17 mouse cellular contexts compared by ENCODE assay signal in the genomic region with DNA sequence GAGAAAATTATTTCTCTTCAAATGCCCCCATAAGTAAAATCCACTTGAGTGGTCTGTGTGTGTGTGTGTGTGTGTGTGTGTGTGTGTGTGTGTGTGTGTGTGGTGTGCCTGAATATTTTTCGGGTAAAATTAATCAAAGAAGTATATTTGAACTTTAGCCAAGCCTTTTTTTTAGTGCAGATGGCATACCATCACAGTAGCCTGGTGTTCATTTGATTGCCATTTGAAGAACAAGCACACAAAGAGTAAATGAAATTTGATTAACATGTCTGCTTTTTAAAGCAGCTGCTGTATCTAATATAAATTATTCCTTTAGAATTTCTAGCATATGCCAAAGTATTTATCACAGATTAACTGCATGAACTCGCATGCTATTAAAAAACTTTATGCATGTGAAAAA.
"Had no signal": no experiment of that assay in that cellular context is flagged by ENCODE, and none has a peak within 500 bp of the region (broad histone marks: within the 10 kb centered on the region; RNA-seq: fewer than 3 reads in every experiment).

No protein-coding gene starts in this region.

- H3K27me3 ChIP-seq: lung, embryonic 15.5 days; megakaryocyte, embryonic 14.5 days; midbrain, embryonic 13.5 days; midbrain, embryonic 15.5 days; neural tube, embryonic 12.5 days; stomach, embryonic 15.5 days had no signal

- H3K9ac ChIP-seq: liver, postnatal 0 days; lung, embryonic 15.5 days; midbrain, embryonic 13.5 days; midbrain, embryonic 15.5 days; neural tube, embryonic 12.5 days; stomach, embryonic 15.5 days had no signal

- H3K27ac ChIP-seq: lung, embryonic 15.5 days; macrophage; midbrain, embryonic 13.5 days; midbrain, embryonic 15.5 days; neural tube, embryonic 12.5 days; stomach, embryonic 15.5 days; stomach, postnatal 0 days had no signal

- H3K4me1 ChIP-seq: lung, embryonic 15.5 days; megakaryocyte, embryonic 14.5 days; midbrain, embryonic 13.5 days; midbrain, embryonic 15.5 days; neural tube, embryonic 12.5 days; stomach, embryonic 15.5 days had no signal

- H3K4me2 ChIP-seq: lung, embryonic 15.5 days; midbrain, embryonic 11.5 days; midbrain, embryonic 13.5 days; midbrain, embryonic 15.5 days; neural tube, embryonic 12.5 days; stomach, embryonic 15.5 days had no signal

- H3K36me3 ChIP-seq: lung, embryonic 15.5 days; midbrain, embryonic 13.5 days; midbrain, embryonic 15.5 days; neural tube, embryonic 12.5 days; stomach, embryonic 15.5 days had no signal

- H3K4me3 ChIP-seq: lung, embryonic 15.5 days; megakaryocyte, embryonic 14.5 days; midbrain, embryonic 13.5 days; midbrain, embryonic 15.5 days; neural tube, embryonic 12.5 days; stomach, embryonic 15.5 days had no signal

- ATAC-seq: liver, postnatal 0 days; lung, postnatal 0 days; midbrain, embryonic 13.5 days; midbrain, embryonic 15.5 days had no signal

- H3K9me3 ChIP-seq: lung, embryonic 15.5 days; megakaryocyte, embryonic 14.5 days; midbrain, embryonic 13.5 days; midbrain, embryonic 15.5 days; neural tube, embryonic 12.5 days; stomach, embryonic 15.5 days had no signal

- DNase-seq: liver, postnatal 0 days; lung, adult 2 months; lung, postnatal 14 days; lung, postnatal 36 days; right cerebral cortex, postnatal 14 days; thymus, adult 2 months; thymus, postnatal 36 days had no signal
